Mouse (Mus musculus): ENCODE results near the gene Chn2.

- no peak for TF ChIP-seq POLR2A (IDR thresholded peaks at IDR 0.05; ENCODE audit: borderline replicate concordance, extremely low read depth, low read depth, low read length)
- TF ChIP-seq CTCF (IDR thresholded peaks at IDR 0.05; ENCODE audit: insufficient read depth, low read length), result no peak
Measured at GRCm38 (mm10) chr6:54138157-54138556, 98.8 kb downstream of the Chn2 start.

Data from lung, adult 2 months (tissue).